Mouse (Mus musculus) midbrain, embryonic 14.5 days (tissue): ENCODE data around the gene Ttc28. TPM values are rescaled to one million over a fixed set of nuclear protein-coding genes. Genes with fewer than 3 reads are reported as not detected.
A peak's percentile ranks its signal among the peaks of the same experiment; 100 is the strongest.

Experiments used
- ATAC-seq: fragments of 200-750 bp; cut with Nextera tagmentation; 2 replicates; pipeline ENCODE4 v1.8.0; 2017; ENCODE audit warnings: moderate number of reproducible peaks, moderate library complexity; ENCODE audit not compliant: low FRiP score, low TSS enrichment
- DNase-seq: peaks from one replicate; pipeline ENCODE4 v3.0.0-alpha.2; 2015
- H3K27ac ChIP-seq: fragments of 300-500 bp; sonication (generic); replicated peaks from 2 replicates; pipeline ENCODE4 v1.5.1; 2014; ENCODE audit warnings: mild to moderate bottlenecking, low read depth, low read length, moderate library complexity
- H3K27me3 ChIP-seq: fragments of 300-500 bp; sonication (generic); 2 replicates; pipeline ENCODE4 v1.6.1; 2014; ENCODE audit warnings: low read length, control low read depth, mixed read lengths; ENCODE audit not compliant: control insufficient read depth, insufficient read depth
- H3K36me3 ChIP-seq: fragments of 300-500 bp; sonication (generic); 2 replicates; pipeline ENCODE4 v1.6.1; 2014; ENCODE audit warnings: low read length, control low read depth; ENCODE audit not compliant: control insufficient read depth, insufficient read depth
- H3K4me1 ChIP-seq: fragments of 300-500 bp; sonication (generic); 2 replicates; pipeline ENCODE4 v1.6.1; 2014; ENCODE audit warnings: mild to moderate bottlenecking, antibody characterized with exemption, low read length, control low read depth; ENCODE audit not compliant: control insufficient read depth, insufficient read depth
- H3K4me2 ChIP-seq: fragments of 300-500 bp; sonication (generic); 2 replicates; pipeline ENCODE4 v1.6.1; 2014; ENCODE audit warnings: mild to moderate bottlenecking, low read length, moderate library complexity
- H3K4me3 ChIP-seq: fragments of 300-500 bp; sonication (generic); replicated peaks from 2 replicates; pipeline ENCODE4 v1.5.1; 2014; ENCODE audit warnings: low read depth, low read length
- H3K9ac ChIP-seq: fragments of 300-500 bp; sonication (generic); replicated peaks from 2 replicates; pipeline ENCODE4 v1.6.1; 2014; ENCODE audit warnings: mild to moderate bottlenecking, low read length, moderate library complexity
- H3K9me3 ChIP-seq: fragments of 300-500 bp; sonication (generic); 2 replicates; pipeline ENCODE4 v1.6.1; 2016; ENCODE audit warnings: low read length, control low read depth, mixed read lengths; ENCODE audit not compliant: control insufficient read depth
- WGBS: fragments of 180-500 bp; shearing (Covaris S2); extraction: QIAGEN DNeasy Blood & Tissue Kit; methylation state at CpG from one replicate; pipeline ENCODE4 v1.1.7; 2014; 5-methylcytosine and 5-hydroxymethylcytosine counted together
- polyA plus RNA-seq: library from polyadenylated mRNA; unstranded; fragments of >200 nt; fragmentation: Nextera tagmentation; extraction: Ambion mirVana; gene quantifications from 2 replicates; pipeline ENCODE4 v1.2.1, GENCODE M21; 2014

The Ttc28 gene
- polyA plus RNA-seq, 1 experiment from 2014 or later: 30.9 TPM

DNA sequence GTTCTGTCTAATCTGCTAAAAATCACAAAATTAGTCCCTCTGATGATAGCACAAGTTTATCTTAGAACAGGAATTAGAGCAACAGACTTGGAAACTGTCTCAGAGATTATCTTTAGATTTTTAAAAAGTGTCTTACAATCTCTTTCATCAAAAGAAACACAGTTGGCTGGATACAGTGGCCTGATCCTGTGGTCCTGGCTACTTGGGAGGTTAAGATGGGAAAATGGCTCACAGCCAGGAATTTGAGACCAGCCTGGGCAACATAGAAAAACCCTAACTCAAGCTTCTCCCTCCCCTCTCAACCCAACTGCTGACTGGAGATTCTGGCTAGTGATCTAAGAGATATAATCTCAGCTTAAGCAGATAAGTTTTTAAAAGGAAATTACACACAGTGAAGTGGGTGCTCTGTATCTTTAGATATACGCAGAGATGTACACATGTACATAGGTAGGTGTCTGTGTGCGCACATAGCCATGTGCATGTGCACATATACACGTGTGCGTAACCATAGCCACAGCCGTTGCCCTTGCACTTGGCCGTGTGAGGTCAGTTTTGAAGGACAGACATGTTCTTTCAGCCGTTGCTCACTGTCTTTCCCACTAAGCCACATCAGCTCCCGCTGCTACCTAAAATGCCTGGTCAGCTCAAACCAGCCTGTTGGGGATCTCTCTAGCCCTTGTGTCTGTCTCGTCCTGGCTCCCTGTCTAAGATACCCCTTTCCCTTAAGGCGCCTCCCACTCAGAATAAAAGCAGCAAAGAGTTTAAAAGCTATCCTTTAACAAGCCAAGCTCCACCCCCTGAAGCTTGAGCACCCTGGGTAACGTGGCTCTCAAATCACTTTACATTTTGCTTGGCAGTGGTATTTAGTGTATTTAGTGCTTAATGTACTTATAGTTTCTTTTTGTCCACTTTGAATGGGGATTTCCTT lies 217.9 kb downstream of the Ttc28 start:
- H3K4me2 ChIP-seq: no peak overlapping the region
- DNase-seq (peak; percentile 68), ATAC-seq (no peak; the same call in 1 of the 2 replicates)
- H3K27ac ChIP-seq: peak overlapping the region; percentile 28; the same call in 1 of the 2 replicates
- H3K9me3 ChIP-seq: no peaks in the 10 kb centered on the region
- H3K4me1 ChIP-seq: peaks cover 36% of the 10 kb centered on the region
- no peak overlapping the region for H3K4me3 ChIP-seq
- H3K36me3 ChIP-seq: peaks cover 17% of the 10 kb centered on the region
- 47% methylated on average over 11 of the region's 11 CpGs for whole genome bisulfite sequencing
- H3K9ac ChIP-seq: 0 out of 2 replicates have a peak overlapping the region, but pooled peaks have one; percentile 1
- peaks cover 3% of the 10 kb centered on the region; the same call in 1 of the 2 replicates for H3K27me3 ChIP-seq

- Histone ChIP-seq H3K27ac (peak overlapping the region; percentile 28), H3K4me3 (no peak overlapping the region), H3K27me3 (peaks cover 3% of the 10 kb centered on the region; the same call in 1 of the 2 replicates), H3K9me3 (no peaks in the 10 kb centered on the region), H3K9ac (peak overlapping the region; percentile 1; the same call in 1 of the 2 replicates), H3K36me3 (peaks cover 18% of the 10 kb centered on the region), H3K4me1 (peaks cover 36% of the 10 kb centered on the region), H3K4me2 (no peak overlapping the region)
- ATAC-seq (no peak), DNase-seq (peak; percentile 59)
- 24% methylated on average over 7 of the region's 7 CpGs for WGBS
Observed at GRCm38 (mm10) chr5:111098516-111099274, 219.1 kb downstream of the Ttc28 start.

GRCm38 (mm10) chr5:111100585-111100984 lies 221.0 kb downstream of the Ttc28 start:
- no peak for ATAC-seq
- WGBS: 83% methylated on average over 7 of the region's 7 CpGs

GRCm38 (mm10) chr5:111101383-111101932 lies 221.9 kb downstream of the Ttc28 start:
- WGBS: 89% methylated on average over 6 of the region's 6 CpGs
- no peak for ATAC-seq

More at GRCm38 (mm10) chr5:111100585-111100984, 221.0 kb downstream of the Ttc28 start:
- no peak overlapping the region for H3K27ac ChIP-seq
- H3K27me3 ChIP-seq: peaks cover 3% of the 10 kb centered on the region; the same call in 1 of the 2 replicates
- peaks cover 36% of the 10 kb centered on the region for H3K4me1 ChIP-seq
- H3K4me2 ChIP-seq: no peak overlapping the region
- H3K4me3 ChIP-seq: no peak overlapping the region
- no peak overlapping the region for H3K9ac ChIP-seq
- H3K9me3 ChIP-seq: no peaks in the 10 kb centered on the region
- no peak for DNase-seq
- peaks cover 23% of the 10 kb centered on the region for H3K36me3 ChIP-seq

DNA sequence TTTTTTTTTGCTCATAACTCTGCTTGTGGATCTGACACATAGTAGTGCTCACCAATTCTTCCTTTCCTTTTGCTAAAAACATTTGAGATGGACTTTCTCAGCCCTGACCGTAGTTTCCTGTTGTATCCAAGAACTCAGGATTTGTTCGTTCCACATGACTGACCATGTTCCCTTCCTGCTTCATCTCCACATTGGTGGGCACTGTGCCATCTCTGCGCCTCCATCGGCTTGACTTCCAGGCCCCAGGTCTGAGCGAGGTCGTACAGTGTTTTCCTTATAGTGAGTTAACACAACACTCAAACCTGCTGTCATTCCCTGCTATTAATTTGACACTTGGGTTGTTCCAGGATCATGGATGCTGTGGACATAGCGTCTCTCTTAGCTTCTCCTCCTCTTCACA lies 225.2 kb downstream of the Ttc28 start:
- peaks cover 8% of the 10 kb centered on the region for H3K4me1 ChIP-seq
- DNase-seq (no peak), ATAC-seq (no peak)
- 88% methylated on average over 7 of the region's 7 CpGs for WGBS
- H3K27ac ChIP-seq: no peak overlapping the region
- peaks cover 23% of the 10 kb centered on the region for H3K36me3 ChIP-seq
- H3K4me2 ChIP-seq: no peak overlapping the region
- no peak overlapping the region for H3K9ac ChIP-seq
- no peak overlapping the region for H3K4me3 ChIP-seq
- H3K27me3 ChIP-seq: peaks cover 1% of the 10 kb centered on the region; the same call in 1 of the 2 replicates
- no peaks in the 10 kb centered on the region for H3K9me3 ChIP-seq

More at GRCm38 (mm10) chr5:111101383-111101932, 221.9 kb downstream of the Ttc28 start:
- H3K27me3 ChIP-seq: peaks cover 3% of the 10 kb centered on the region; the same call in 1 of the 2 replicates
- H3K9ac ChIP-seq: no peak overlapping the region
- peaks cover 29% of the 10 kb centered on the region for H3K4me1 ChIP-seq
- H3K4me2 ChIP-seq: no peak overlapping the region
- no peaks in the 10 kb centered on the region for H3K9me3 ChIP-seq
- no peak overlapping the region for H3K27ac ChIP-seq
- no peak overlapping the region for H3K4me3 ChIP-seq
- DNase-seq: no peak
- peaks cover 23% of the 10 kb centered on the region for H3K36me3 ChIP-seq

- H3K4me1 ChIP-seq: peaks cover 18% of the 10 kb centered on the region
- H3K36me3 ChIP-seq: peaks cover 3% of the 10 kb centered on the region; the same call in 1 of the 2 replicates
- H3K4me2 ChIP-seq: no peak overlapping the region
- no peaks in the 10 kb centered on the region for H3K27me3 ChIP-seq
- H3K9ac ChIP-seq: no peak overlapping the region
- no peak overlapping the region for H3K27ac ChIP-seq
- ATAC-seq: no peak
- no peaks in the 10 kb centered on the region for H3K9me3 ChIP-seq
- no peak overlapping the region for H3K4me3 ChIP-seq
- DNase-seq: no peak
- 27% methylated on average over 6 of the region's 6 CpGs for WGBS
Observed at GRCm38 (mm10) chr5:111111378-111111777, 231.8 kb downstream of the Ttc28 start.

DNA sequence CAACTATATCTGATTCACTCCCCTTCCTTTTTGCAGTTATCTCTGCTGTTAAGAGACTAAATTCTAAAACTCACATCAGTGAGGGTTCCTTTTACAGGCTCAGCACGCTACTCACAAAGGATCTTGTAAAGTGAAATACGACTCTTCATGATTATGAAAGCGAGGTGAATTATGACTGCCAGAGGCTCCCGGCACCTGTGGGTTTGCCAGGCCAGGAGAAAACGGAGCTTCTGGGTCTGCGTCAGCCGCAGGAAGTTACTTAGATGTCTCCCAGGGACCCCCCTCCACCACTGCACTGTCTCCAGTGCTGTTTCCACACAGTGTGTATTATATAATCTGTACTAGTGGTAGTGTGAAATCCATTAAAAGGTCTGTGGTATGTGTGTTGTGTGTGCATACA lies 233.6 kb downstream of the Ttc28 start:
- H3K27me3 ChIP-seq: no peaks in the 10 kb centered on the region
- no peak for DNase-seq
- peaks cover 18% of the 10 kb centered on the region for H3K4me1 ChIP-seq
- no peaks in the 10 kb centered on the region for H3K9me3 ChIP-seq
- H3K4me3 ChIP-seq: no peak overlapping the region
- H3K27ac ChIP-seq: no peak overlapping the region
- no peak for ATAC-seq
- H3K9ac ChIP-seq: no peak overlapping the region
- 83% methylated on average over 7 of the region's 7 CpGs for WGBS
- peaks cover 3% of the 10 kb centered on the region; the same call in 1 of the 2 replicates for H3K36me3 ChIP-seq
- H3K4me2 ChIP-seq: no peak overlapping the region

GRCm38 (mm10) chr5:111113694-111114375 lies 234.2 kb downstream of the Ttc28 start:
- Histone ChIP-seq H3K27me3 (no peaks in the 10 kb centered on the region), H3K36me3 (peaks cover 3% of the 10 kb centered on the region; the same call in 1 of the 2 replicates), H3K4me1 (peaks cover 17% of the 10 kb centered on the region), H3K4me2 (no peak overlapping the region), H3K9me3 (no peaks in the 10 kb centered on the region), H3K27ac (no peak overlapping the region), H3K9ac (no peak overlapping the region), H3K4me3 (no peak overlapping the region)
- ATAC-seq: no peak
- DNase-seq: no peak
- WGBS: 85% methylated on average over 8 of the region's 8 CpGs
